Mouse (Mus musculus): ENCODE results near the gene Raf1. TPM values are rescaled to one million over a fixed set of nuclear protein-coding genes. Genes with fewer than 3 reads are reported as not detected.

Gene Raf1
- polyA plus RNA-seq (2015; fragmentation: Nextera tagmentation; extraction: Ambion mirVana), result 67.4 and 68.0 TPM in 2 replicates

- Histone ChIP-seq H3K9ac (ENCODE audit: low read depth, low read length) (peak within 1 kb of the TSS; percentile 100), H3K27me3 (ENCODE audit: insufficient read depth, low read length) (no peaks in the 10 kb centered on the region), H3K4me3 (replicated peaks; ENCODE audit: low read depth, low read length) (peak within 1 kb of the TSS; percentile 99), H3K36me3 (ENCODE audit: insufficient read depth, low read length) (no peaks in the 10 kb centered on the region), H3K9me3 (replicated peaks; ENCODE audit: low read length) (no peaks in the 10 kb centered on the region), H3K27ac (peak within 1 kb of the TSS; percentile 99), H3K4me2 (ENCODE audit: low read length) (peak within 1 kb of the TSS; percentile 90), H3K4me1 (replicated peaks; ENCODE audit: insufficient read depth, low read length) (peaks cover 9% of the 10 kb centered on the region)
- DNase-seq (ENCODE audit: low spot score) (peak; percentile 98), ATAC-seq (replicated peaks; ENCODE audit: low FRiP score, low read depth) (peak; percentile 98)
- 1% methylated on average over 50 of the region's 51 CpGs for WGBS
- TF ChIP-seq CTCF (IDR thresholded peaks at IDR 0.05; ENCODE audit: low read depth), result no peak
Observed at GRCm38 (mm10) chr6:115676452-115677128, at the start of gene Raf1. Raf1 (minus strand) TSS chr6:115676635.

- Histone ChIP-seq H3K4me3 (replicated peaks; ENCODE audit: low read depth, low read length) (no peak overlapping the region), H3K4me1 (replicated peaks; ENCODE audit: insufficient read depth, low read length) (no peaks in the 10 kb centered on the region), H3K9ac (ENCODE audit: low read depth, low read length) (no peak overlapping the region), H3K4me2 (ENCODE audit: low read length) (no peak overlapping the region), H3K9me3 (replicated peaks; ENCODE audit: low read length) (no peaks in the 10 kb centered on the region; the same call in 1 of the 2 replicates), H3K36me3 (ENCODE audit: insufficient read depth, low read length) (no peaks in the 10 kb centered on the region), H3K27me3 (ENCODE audit: insufficient read depth, low read length) (no peaks in the 10 kb centered on the region), H3K27ac (no peak overlapping the region)
- DNase-seq (ENCODE audit: low spot score) (no peak), ATAC-seq (replicated peaks; ENCODE audit: low FRiP score, low read depth) (no peak)
- no peak for TF ChIP-seq CTCF (IDR thresholded peaks at IDR 0.05; ENCODE audit: low read depth)
- 78% methylated on average over 5 of the region's 5 CpGs for WGBS
Observed at GRCm38 (mm10) chr6:115722246-115722645, 45.8 kb upstream of the Raf1 start.

GRCm38 (mm10) chr6:115717715-115718558 is 41.5 kb upstream of the Raf1 start:
- Histone ChIP-seq H3K27me3 (ENCODE audit: insufficient read depth, low read length) (no peaks in the 10 kb centered on the region), H3K27ac (peak overlapping the region; percentile 71), H3K36me3 (ENCODE audit: insufficient read depth, low read length) (no peaks in the 10 kb centered on the region), H3K9me3 (replicated peaks; ENCODE audit: low read length) (no peaks in the 10 kb centered on the region), H3K4me1 (replicated peaks; ENCODE audit: insufficient read depth, low read length) (no peaks in the 10 kb centered on the region), H3K4me2 (ENCODE audit: low read length) (peak overlapping the region; percentile 50), H3K9ac (ENCODE audit: low read depth, low read length) (0 out of 2 replicates have a peak overlapping the region, but pooled peaks have one; percentile 18), H3K4me3 (replicated peaks; ENCODE audit: low read depth, low read length) (no peak overlapping the region; the same call in 1 of the 2 replicates)
- WGBS, result 2% methylated on average over 15 of the region's 15 CpGs
- peak; percentile 88 for DNase-seq (ENCODE audit: low spot score)
- ATAC-seq (replicated peaks; ENCODE audit: low FRiP score, low read depth), result peak; percentile 88
- peak; percentile 66 for TF ChIP-seq CTCF (IDR thresholded peaks at IDR 0.05; ENCODE audit: low read depth)

- Histone ChIP-seq H3K9me3 (replicated peaks; ENCODE audit: low read length) (no peaks in the 10 kb centered on the region), H3K4me2 (ENCODE audit: low read length) (0 out of 2 replicates have a peak overlapping the region, but pooled peaks have one; percentile 4), H3K4me1 (replicated peaks; ENCODE audit: insufficient read depth, low read length) (no peaks in the 10 kb centered on the region), H3K36me3 (ENCODE audit: insufficient read depth, low read length) (no peaks in the 10 kb centered on the region), H3K27me3 (ENCODE audit: insufficient read depth, low read length) (no peaks in the 10 kb centered on the region), H3K27ac (peak overlapping the region; percentile 71), H3K4me3 (replicated peaks; ENCODE audit: low read depth, low read length) (no peak overlapping the region), H3K9ac (ENCODE audit: low read depth, low read length) (no peak overlapping the region)
- no peak for TF ChIP-seq CTCF (IDR thresholded peaks at IDR 0.05; ENCODE audit: low read depth)
- 13% methylated on average over 8 of the region's 8 CpGs for WGBS
- ATAC-seq (replicated peaks; ENCODE audit: low FRiP score, low read depth) (peak; percentile 53), DNase-seq (ENCODE audit: low spot score) (no peak)
Observed at GRCm38 (mm10) chr6:115717101-115717652, 40.7 kb upstream of the Raf1 start.

GRCm38 (mm10) chr6:115711261-115711660 is 34.8 kb upstream of the Raf1 start:
- H3K27ac ChIP-seq, result no peak overlapping the region
- H3K9ac ChIP-seq (ENCODE audit: low read depth, low read length), result no peak overlapping the region
- DNase-seq (ENCODE audit: low spot score) (no peak), ATAC-seq (replicated peaks; ENCODE audit: low FRiP score, low read depth) (no peak; the same call in 1 of the 2 replicates)
- H3K4me3 ChIP-seq (replicated peaks; ENCODE audit: low read depth, low read length), result no peak overlapping the region
- no peaks in the 10 kb centered on the region for H3K9me3 ChIP-seq (replicated peaks; ENCODE audit: low read length)
- WGBS, result 41% methylated on average over 2 of the region's 3 CpGs
- no peaks in the 10 kb centered on the region for H3K27me3 ChIP-seq (ENCODE audit: insufficient read depth, low read length)
- no peak overlapping the region for H3K4me2 ChIP-seq (ENCODE audit: low read length)
- TF ChIP-seq CTCF (IDR thresholded peaks at IDR 0.05; ENCODE audit: low read depth), result no peak
- H3K36me3 ChIP-seq (ENCODE audit: insufficient read depth, low read length), result no peaks in the 10 kb centered on the region
- H3K4me1 ChIP-seq (replicated peaks; ENCODE audit: insufficient read depth, low read length), result no peaks in the 10 kb centered on the region

GRCm38 (mm10) chr6:115702901-115703300 is 26.5 kb upstream of the Raf1 start:
- Histone ChIP-seq H3K36me3 (ENCODE audit: insufficient read depth, low read length) (no peaks in the 10 kb centered on the region), H3K4me2 (ENCODE audit: low read length) (no peak overlapping the region), H3K4me1 (replicated peaks; ENCODE audit: insufficient read depth, low read length) (no peaks in the 10 kb centered on the region), H3K9ac (ENCODE audit: low read depth, low read length) (no peak overlapping the region), H3K27me3 (ENCODE audit: insufficient read depth, low read length) (no peaks in the 10 kb centered on the region), H3K9me3 (replicated peaks; ENCODE audit: low read length) (no peaks in the 10 kb centered on the region), H3K4me3 (replicated peaks; ENCODE audit: low read depth, low read length) (no peak overlapping the region), H3K27ac (no peak overlapping the region)
- peak; percentile 42 for DNase-seq (ENCODE audit: low spot score)
- ATAC-seq (replicated peaks; ENCODE audit: low FRiP score, low read depth), result no peak
- TF ChIP-seq CTCF (IDR thresholded peaks at IDR 0.05; ENCODE audit: low read depth), result no peak; the same call in 1 of the 2 replicates
- 80% methylated on average over 5 of the region's 5 CpGs for WGBS

All from kidney, postnatal 0 days (tissue).